Mouse (Mus musculus) ES-E14 (cell line): ENCODE results near the gene Inpp5b. TPM values are rescaled to one million over a fixed set of nuclear protein-coding genes. Genes with fewer than 3 reads are reported as not detected.
A peak's percentile ranks its signal among the peaks of the same experiment; 100 is the strongest.

Experiments used
- DNase-seq: peaks from one replicate; pipeline ENCODE4 v3.0.0-alpha.2; 2013; ENCODE audit warnings: low read depth, low spot score
- H3K27ac ChIP-seq: 2 replicates; pipeline ENCODE4 v1.5.1; 2012; ENCODE audit warnings: low read depth, mild to moderate bottlenecking, low read length, moderate library complexity, mixed read lengths; ENCODE audit not compliant: poor library complexity, insufficient read depth, severe bottlenecking
- H3K36me3 ChIP-seq: 2 replicates; pipeline ENCODE4 v1.6.1; 2012; ENCODE audit warnings: mild to moderate bottlenecking, low read length, moderate library complexity, mixed read lengths; ENCODE audit not compliant: control insufficient read depth, poor library complexity, insufficient read depth, severe bottlenecking
- H3K4me1 ChIP-seq, 2 experiments: fragments of 150-350 bp in 1 of 2; sonication (generic) in 1 of 2; 2 replicates each; pipeline ENCODE4 v1.6.1; 2012; ENCODE audit warnings: low read length in 2 of 2, mild to moderate bottlenecking in 1 of 2, mixed read lengths in 1 of 2; ENCODE audit not compliant: control insufficient read depth in 2 of 2, insufficient read depth in 2 of 2, poor library complexity in 1 of 2
- H3K4me3 ChIP-seq, 2 experiments: fragments of 150-350 bp in 1 of 2; sonication (generic) in 1 of 2; 2 replicates each; pipeline ENCODE4 v1.5.1; 2012; ENCODE audit warnings: low read length in 2 of 2, low read depth in 1 of 2, mild to moderate bottlenecking in 1 of 2, mixed read lengths in 1 of 2; ENCODE audit not compliant: insufficient read depth in 1 of 2, poor library complexity in 1 of 2, severe bottlenecking in 1 of 2
- H3K9ac ChIP-seq: 2 replicates; pipeline ENCODE4 v1.6.1; 2012; ENCODE audit warnings: low read depth, mild to moderate bottlenecking, low read length, mixed read lengths; ENCODE audit not compliant: poor library complexity, insufficient read depth, severe bottlenecking
- H3K9me3 ChIP-seq: fragments of 150-350 bp; sonication (generic); 2 replicates; pipeline ENCODE4 v1.6.1; 2012; ENCODE audit warnings: low read depth, mild to moderate bottlenecking, low read length; ENCODE audit not compliant: control insufficient read depth, insufficient read depth
- CHD2 ChIP-seq: IDR thresholded peaks from 2 replicates; pipeline ENCODE4 v1.6.1; 2014; ENCODE audit warnings: mild to moderate bottlenecking, low read depth, low read length, inconsistent platforms
- HCFC1 ChIP-seq: IDR thresholded peaks from 2 replicates; pipeline ENCODE4 v1.6.1; 2012; ENCODE audit warnings: low read length, inconsistent platforms, borderline replicate concordance; ENCODE audit not compliant: insufficient read depth
- MAFK ChIP-seq: IDR thresholded peaks from 2 replicates; pipeline ENCODE4 v1.6.1; 2014; ENCODE audit warnings: mild to moderate bottlenecking, low read depth, low read length, inconsistent platforms; ENCODE audit not compliant: insufficient read depth
- ZC3H11A ChIP-seq: IDR thresholded peaks from 2 replicates; pipeline ENCODE4 v1.6.1; 2012; ENCODE audit warnings: low read depth, mild to moderate bottlenecking, inconsistent platforms, low read length, borderline replicate concordance
- ZNF384 ChIP-seq: IDR thresholded peaks from 2 replicates; pipeline ENCODE4 v1.6.1; 2012; ENCODE audit warnings: low read depth, low read length, inconsistent platforms
- in situ Hi-C, 2 experiments: fragments of 600-800 bp; cut with MboI; formaldehyde crosslinking; loops; one replicate each; pipeline ENCODE4 v1.15.1; 2025; ENCODE audit warnings: low sequenced_read_pairs in 2 of 2, inconsistent platforms in 1 of 2; ENCODE audit not compliant: unreplicated experiment in 2 of 2
- total RNA-seq: library from RNA; depleted of rRNA; stranded (reverse); fragments of 300-350 nt; gene quantifications from 2 replicates; pipeline ENCODE4 v1.2.3, GENCODE M21; 2012

Gene Inpp5b
- total RNA-seq, 1 experiment, result 14.0 TPM

- Histone ChIP-seq H3K36me3 (peaks cover 19% of the 10 kb centered on the region), H3K9me3 (no peaks in the 10 kb centered on the region), H3K4me1 (peaks cover 0 to 9% of the 10 kb centered on the region in 2 experiments; a peak in 1 of 4 replicates), H3K4me3 (no peak overlapping the region), H3K9ac (no peak overlapping the region), H3K27ac (no peak overlapping the region)
- in situ Hi-C loops, result no loop called here
- DNase-seq, result no peak
- TF ChIP-seq HCFC1, result no peak
- TF ChIP-seq ZNF384, result peak; percentile 70; the same call in 1 of the 2 replicates
- TF ChIP-seq MAFK, result no peak
Observed at GRCm38 (mm10) chr4:124840998-124841397, 99.3 kb downstream of the Inpp5b start.

GRCm38 (mm10) chr4:124843493-124843892 is 101.8 kb downstream of the Inpp5b start:
- Histone ChIP-seq H3K9me3 (no peaks in the 10 kb centered on the region), H3K4me3 (0 out of 4 replicates have a peak overlapping the region, but pooled peaks of 1 of the 2 experiments have one; percentile 7), H3K27ac (no peak overlapping the region), H3K4me1 (peaks cover 0 to 9% of the 10 kb centered on the region in 2 experiments; a peak in 1 of 4 replicates), H3K36me3 (peaks cover 14% of the 10 kb centered on the region; the same call in 1 of the 2 replicates), H3K9ac (no peak overlapping the region; the same call in 1 of the 2 replicates)
- TF ChIP-seq ZC3H11A (no peak), MAFK (no peak), CHD2 (no peak), HCFC1 (no peak), ZNF384 (no peak)
- in situ Hi-C loops, result no loop called here
- peak; percentile 69 for DNase-seq

DNA sequence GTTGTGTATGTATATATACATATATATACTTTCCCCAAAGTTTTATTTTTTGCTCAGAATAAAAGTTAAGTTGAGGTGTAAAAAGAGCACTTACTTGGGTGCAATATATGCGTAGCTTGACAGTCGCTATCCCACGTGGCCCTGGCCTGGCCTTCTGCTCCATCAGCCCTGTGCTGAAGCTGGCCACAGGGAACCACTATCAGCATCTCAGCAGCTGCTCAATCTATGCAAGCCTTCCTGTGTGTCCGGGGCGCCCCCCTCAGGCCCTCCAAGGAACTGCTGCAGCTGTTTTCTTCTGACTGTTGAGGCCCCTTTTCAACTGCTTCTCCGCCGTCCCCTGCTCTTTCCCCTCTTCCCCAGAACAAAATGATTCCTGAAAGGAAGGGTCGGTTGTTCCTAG is 105.9 kb downstream of the Inpp5b start:
- TF ChIP-seq MAFK, result no peak
- TF ChIP-seq CHD2, result no peak
- TF ChIP-seq ZNF384, result no peak
- 0 out of 2 replicates have a peak, but pooled peaks have one; percentile 55 for TF ChIP-seq ZC3H11A
- in situ Hi-C loops, result no loop called here
- Histone ChIP-seq H3K27ac (no peak overlapping the region), H3K9me3 (no peaks in the 10 kb centered on the region), H3K4me3 (no peak overlapping the region), H3K36me3 (peaks cover 5% of the 10 kb centered on the region; the same call in 1 of the 2 replicates), H3K9ac (no peak overlapping the region), H3K4me1 (peaks cover under 1 to 18% of the 10 kb centered on the region in 2 experiments; a peak in 2 of 4 replicates)
- peak; percentile 77 for DNase-seq

DNA sequence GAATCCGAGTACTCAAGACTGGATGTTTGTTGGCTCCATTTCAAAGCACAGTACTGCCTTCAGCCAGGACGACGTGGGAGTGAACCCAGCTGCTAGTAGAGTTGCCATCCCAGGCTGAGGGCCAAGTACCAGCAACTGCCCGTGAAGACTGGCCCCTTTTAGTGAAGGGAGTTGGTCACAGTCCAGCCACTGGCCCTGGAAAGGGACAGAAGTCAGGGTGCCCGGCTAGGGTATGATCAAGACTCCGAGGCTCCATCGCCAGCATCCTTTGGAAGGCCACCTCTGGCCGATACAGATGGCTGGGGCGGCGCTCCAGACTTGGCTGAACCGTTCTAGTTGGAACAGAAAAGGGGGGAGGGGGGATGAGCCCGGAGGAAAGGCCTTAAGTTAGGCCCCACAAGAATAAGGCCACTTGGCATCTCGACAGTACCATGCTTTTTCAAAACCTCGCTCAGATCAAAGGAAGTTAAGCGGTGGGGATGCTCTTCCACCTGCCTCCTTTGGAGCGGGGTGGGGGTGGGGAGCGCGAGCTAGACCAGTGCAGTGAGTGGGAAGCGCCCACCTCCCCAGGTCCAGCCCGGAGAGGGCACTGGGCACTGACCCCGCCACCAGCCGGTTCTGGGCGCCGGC is 108.1 kb downstream of the Inpp5b start:
- TF ChIP-seq ZNF384, result no peak
- peaks cover 15% of the 10 kb centered on the region for H3K36me3 ChIP-seq
- peaks cover 3 to 12% of the 10 kb centered on the region in 2 experiments; a peak in 2 of 4 replicates for H3K4me1 ChIP-seq
- H3K9me3 ChIP-seq, result no peaks in the 10 kb centered on the region
- H3K4me3 ChIP-seq, result peak overlapping the region; percentile 84 to 99
- H3K9ac ChIP-seq, result peak overlapping the region; percentile 93
- no peak for DNase-seq
- peak overlapping the region; percentile 59 for H3K27ac ChIP-seq
- in situ Hi-C loops, result no loop called here
